Mouse (Mus musculus) fibroblast of lung, adult 2 months (primary cell): Measurements from ENCODE around the gene St3gal3.

ENCODE experiments used
- DNase-seq: peaks from one replicate; pipeline ENCODE4 v3.0.0-alpha.2; 2011; ENCODE audit warnings: low read depth

St3gal3 gene

DNA sequence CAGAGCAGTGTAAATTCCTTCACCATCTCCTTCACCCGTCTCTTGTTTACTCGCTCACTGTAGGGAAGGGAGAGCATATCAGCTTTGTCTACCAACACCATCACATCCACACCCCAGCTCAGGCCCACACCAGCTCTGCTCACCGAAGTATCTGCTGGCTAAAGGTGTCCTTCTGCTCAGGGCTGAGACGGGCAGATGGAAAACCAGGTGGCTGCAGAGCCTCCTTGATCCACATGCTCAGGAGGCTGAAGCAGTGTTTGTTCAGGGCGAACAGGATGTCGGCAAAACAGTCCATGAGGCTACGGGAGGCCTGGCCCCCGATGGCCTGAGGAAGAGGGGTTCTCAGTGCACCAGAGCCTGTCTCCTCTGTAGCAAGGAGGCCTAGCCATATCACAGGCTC lies 240.1 kb downstream of the St3gal3 start:
- DNase-seq, result no peak

DNA sequence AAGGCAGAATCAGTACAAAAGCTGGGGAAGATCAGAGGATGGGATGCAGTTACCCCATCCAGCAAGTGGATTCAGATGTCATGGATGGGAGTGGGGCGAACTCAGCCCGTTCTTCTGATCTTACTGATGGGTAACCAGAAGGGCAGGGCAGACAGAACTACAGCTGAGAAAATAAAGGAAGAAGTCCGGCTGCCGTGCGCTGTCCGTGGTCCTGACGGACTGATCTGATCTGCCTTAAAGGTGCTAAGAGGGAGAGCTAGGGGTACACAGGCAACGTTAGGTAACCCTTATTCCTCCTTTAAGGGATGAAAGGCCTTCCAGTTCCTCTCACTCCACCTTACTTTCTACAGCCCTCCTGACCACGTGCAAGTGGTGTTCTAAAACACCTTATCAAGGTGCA lies 241.3 kb downstream of the St3gal3 start:
- no peak for DNase-seq

DNA sequence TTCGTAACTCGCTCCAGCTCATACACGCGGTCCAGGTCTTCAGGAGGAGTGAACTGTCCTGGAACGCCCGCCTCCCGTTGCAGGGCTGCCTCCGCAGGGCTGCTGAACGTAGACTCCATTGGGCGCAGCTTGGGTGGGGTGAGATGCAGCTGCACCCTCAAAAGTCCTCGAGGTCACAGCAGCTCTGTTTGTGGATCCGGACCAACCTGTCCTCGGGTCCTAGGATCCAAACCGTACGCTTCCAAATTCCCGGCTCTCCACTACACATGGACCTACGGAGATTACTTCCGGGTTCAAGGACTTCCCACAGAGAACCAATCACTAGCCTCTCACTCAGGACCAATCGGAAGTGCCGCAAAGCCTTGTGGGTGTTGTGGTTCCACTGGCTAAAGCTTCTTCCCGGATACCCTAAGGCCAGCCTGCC lies 243.0 kb downstream of the St3gal3 start, which contains the start of gene Dph2:
Gene Dph2 (minus strand): TSS at position 295 of the 424 bp plus-strand sequence.
- peak; percentile 70 for DNase-seq

DNA sequence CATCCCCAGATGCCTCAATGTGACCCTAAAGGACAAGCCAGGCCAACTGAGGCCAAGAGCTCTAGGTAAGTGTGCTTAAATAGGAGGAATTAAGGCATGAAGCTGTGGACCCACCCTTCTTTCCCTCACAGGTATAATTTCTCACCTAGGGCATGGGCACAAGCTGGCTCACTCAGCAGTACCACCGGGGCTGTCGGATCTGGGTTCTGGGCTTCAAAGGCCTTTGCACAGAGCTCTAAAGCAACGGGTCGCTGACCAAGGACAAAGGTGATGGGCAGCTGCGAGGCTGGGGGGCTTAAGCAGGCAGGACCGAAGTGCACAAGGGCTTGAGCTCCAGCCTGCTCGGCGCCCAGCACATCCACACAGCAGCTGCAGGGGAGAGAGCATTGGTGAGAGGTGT lies 244.0 kb downstream of the St3gal3 start:
- no peak for DNase-seq

DNA sequence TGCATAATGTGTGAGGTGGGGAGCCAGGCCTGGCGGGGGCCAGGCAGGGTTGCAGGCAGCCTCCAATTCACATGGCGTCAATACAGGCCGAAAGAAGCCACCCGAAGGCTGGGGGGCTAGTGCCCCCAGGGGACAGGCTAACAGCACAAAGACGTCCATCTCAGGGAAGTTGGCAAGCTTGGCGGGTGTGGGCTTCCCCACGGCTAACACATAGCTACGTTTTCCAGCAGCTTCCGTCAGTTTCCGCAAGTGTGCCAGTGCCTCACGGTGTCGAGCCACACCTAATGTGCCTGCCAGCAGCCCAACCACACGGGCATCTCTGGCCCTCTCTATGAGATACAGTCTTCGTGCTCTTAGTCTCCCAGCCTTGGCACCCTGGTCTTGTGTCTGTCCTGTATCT lies 244.7 kb downstream of the St3gal3 start:
- no peak for DNase-seq

DNA sequence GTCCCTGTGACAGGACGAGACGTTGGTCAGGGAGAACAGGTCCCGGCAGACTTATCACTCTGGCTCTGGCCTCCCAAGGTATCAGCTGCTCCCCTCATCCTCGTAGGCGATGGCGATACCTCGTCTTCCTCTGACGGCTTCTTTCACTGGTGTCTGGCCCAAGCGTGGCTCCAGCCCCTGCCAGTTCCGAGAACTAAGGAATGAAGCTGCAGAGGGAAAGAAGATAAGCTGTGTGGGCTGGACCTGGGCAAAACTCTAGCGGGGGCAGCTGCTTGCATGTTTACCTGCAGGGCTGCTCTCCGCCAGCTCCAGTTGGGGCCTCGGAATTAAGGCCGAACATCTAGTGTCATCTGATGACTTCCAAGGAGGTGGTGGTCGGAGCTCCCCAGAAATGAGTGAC lies 245.2 kb downstream of the St3gal3 start:
- DNase-seq, result no peak

DNA sequence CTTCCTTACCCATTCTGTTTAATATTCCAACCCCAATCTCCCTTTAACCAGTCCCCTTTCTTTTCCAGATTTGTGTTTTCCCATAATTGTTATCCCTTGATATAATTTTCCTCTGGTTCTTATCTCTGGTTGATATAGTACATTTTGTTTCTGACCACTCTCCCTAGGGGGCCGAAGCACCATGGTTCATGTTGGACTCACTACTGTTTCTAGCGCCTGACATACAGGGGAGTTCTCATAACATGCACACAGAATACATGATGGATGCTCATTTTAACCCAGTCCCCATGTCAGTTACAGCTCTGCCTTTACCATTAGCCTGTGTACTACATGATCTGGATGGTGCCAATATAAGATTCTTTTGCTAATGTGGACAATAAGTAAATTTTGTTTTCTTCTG lies 246.8 kb downstream of the St3gal3 start:
- DNase-seq, result no peak

DNA sequence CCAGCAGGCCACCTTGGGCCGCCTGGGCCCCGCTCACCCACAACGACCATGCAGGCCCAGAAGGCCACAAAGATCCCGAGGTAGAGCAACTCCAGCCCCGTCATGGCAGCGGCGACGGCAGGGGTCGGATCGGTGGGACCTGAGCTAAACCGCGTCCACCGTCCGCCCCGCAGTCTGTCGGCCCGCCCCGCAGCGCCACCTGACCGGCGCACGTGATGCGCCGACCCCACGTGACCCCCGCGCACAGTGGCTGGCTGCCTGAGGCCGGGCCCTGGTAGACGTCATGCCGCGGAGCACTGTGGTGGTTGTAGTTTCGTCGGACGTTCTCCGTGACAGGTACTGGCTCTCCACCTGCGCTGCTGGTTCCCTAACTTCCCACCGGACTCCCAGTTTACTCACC lies 247.6 kb downstream of the St3gal3 start, which contains the start of gene Atp6v0b:
Gene Atp6v0b (minus strand): TSS at position 201 of the 400 bp plus-strand sequence.
- DNase-seq, result peak; percentile 48

DNA sequence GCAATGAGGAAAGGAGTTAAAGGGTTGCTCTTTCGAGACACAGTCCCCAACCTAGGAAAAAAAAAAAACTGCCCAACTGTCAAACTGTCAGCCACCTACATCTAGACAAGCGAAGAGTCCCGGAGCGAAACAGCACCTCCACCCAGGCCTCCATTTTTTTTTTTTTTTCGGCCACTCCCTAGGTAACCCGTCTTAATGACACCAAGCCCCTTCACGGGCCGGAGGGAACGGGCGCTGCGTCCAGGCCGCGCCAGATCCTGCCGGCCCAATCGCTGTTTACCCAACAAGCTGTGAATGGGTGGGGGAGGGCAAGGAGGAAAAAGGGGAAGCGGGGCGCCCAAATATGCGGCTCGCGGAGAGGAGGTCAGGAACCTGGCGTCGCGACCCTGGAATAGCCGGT lies 248.1 kb downstream of the St3gal3 start:
- DNase-seq, result no peak

DNA sequence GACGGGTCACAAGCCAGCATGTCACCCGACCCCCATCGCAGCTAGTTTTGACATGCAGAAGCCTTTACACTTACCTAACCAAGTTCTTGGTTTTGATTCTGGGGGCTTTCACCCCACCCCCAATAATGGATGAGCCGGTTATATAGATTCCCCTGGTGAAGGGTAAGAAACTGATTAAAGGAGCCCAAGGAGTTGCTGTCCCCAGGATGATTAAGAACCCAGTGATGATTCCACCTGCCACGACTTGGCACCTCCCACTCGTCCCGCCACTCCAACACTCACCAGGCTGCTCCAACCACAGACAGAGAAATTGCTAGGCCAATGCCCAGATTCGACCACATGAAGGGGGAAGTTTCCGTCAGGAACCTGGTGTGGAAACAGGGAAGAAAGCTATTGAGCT lies 248.7 kb downstream of the St3gal3 start:
- DNase-seq, result no peak

DNA sequence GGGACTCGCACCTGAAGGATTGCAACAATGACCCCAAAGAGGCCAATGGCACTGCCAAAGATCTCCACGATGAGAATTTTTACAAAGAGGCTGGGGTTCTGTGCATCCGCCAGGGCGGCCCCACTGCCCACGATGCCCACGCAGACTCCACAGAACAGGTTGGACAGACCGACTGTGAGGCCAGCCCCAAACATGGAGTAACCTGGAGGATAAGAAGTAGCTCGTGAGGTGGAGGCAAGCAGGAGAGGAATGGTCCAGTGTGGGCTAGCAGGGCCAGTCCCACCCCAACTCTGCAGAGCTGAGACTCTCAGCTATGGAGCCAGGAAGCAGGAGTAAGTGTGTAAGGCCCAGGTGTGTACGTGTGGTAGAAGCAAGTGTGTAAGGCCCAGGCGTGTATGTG lies 249.6 kb downstream of the St3gal3 start:
- DNase-seq, result no peak

DNA sequence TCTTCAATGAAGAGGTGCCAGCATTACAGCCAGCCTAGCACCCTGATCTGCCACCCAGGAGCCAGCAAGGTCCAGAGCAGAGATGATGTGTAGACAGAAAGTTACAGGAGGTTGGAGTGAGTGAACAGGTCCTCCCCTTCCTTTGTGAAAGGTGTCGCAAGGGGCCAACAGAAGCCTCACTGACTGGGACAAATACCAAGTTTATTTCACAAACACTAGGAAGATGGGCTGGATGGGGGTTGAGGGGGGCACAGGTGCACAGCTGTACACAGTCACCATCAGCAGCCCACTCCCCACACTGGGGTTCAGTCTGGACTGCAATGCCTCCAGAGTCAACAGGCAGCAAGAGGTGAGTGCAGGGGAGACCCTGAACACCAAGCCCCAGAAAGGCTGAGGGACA lies 250.6 kb downstream of the St3gal3 start:
- DNase-seq, result no peak

DNA sequence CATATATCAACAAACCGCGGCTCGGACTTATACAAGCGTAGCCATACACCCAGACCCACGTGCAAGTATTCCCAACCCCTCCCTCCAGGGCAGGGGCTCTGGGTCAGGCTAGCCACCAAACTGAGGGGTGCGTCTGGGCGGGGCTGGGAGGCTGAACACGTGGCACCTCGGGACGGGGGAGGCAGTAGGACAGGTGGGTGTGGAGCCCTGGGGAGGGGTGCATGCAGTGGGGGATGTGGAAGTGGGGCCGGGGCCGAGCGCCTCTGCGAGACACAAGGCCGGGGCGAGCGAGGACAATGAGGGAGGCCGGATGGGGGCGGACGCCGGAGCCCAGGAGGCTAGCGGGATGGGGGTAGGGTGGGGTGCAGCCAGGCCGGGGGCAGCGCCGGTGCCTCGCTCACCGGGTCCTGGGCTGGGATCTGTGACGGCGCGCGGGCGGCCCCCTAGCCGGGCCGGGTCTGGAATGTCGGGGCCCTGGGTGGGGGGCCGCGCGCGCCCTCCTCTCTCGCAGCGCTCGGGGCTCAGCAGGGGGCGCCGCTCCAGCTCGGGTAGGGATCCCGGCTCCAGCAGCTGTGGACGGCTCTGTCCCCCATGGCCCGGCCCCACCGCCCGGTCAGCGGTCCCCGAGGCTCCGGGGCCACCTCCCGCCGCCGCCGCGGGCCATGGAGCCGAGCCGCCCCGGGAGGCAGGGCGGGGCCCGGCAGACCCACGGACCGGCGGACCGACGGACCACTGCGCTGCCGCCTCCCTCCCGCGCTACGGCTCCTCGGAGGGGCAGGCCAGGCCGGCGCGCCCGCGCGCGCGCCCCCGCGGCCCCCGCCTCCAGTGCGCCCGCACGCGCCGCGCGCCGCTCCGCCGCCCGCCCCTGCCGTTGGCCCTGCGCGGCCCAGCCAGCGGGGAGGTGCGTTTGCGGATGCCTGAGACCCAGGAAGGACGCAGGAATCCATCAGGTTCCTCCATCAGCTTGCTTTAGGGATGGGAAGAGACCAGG lies 251.7 kb downstream of the St3gal3 start, which contains the start of gene B4galt2:
Gene B4galt2 (minus strand): TSS at position 787 of the 991 bp plus-strand sequence.
- DNase-seq, result no peak
